Mouse (Mus musculus) monocyte, adult 2 months (primary cell): ENCODE results near the gene Zap70.

Source experiments
- DNase-seq, 2 experiments: peaks; one replicate each; pipeline ENCODE4 v3.0.0; 2022; ENCODE audit warnings: low spot score in 2 of 2, low read depth in 1 of 2

Zap70 gene

GRCm38 (mm10) chr1:36761568-36761967 is at the start of gene Zap70:
Gene Zap70, plus strand, starts transcription at chr1:36761798.
- no peak for DNase-seq

DNA sequence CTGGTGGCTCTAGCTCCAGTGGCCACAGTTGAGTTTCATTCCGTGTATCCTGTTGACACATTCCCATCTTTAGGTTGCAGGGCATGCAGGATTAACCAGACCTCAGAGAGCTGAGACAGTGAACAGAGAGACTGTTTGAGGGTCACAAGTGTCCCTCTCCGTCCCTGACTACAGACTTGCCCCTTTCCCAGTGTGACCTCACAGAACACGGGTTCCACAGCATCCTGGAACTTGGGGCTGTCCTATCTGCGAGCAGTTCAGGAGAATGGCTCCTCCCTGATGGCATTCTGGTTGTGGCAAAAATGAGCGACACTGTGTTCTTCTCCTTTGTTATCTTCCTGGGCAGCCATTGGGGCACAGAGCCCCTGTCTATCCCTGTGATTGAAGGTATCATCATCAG is 47.3 kb upstream of the Zap70 start, which contains the start of gene Actr1b:
Gene Actr1b (minus strand): TSS at position 112 of the 400 bp plus-strand sequence.
- no peak for DNase-seq

GRCm38 (mm10) chr1:36718786-36719185 is 42.8 kb upstream of the Zap70 start:
- DNase-seq = no peak

DNA sequence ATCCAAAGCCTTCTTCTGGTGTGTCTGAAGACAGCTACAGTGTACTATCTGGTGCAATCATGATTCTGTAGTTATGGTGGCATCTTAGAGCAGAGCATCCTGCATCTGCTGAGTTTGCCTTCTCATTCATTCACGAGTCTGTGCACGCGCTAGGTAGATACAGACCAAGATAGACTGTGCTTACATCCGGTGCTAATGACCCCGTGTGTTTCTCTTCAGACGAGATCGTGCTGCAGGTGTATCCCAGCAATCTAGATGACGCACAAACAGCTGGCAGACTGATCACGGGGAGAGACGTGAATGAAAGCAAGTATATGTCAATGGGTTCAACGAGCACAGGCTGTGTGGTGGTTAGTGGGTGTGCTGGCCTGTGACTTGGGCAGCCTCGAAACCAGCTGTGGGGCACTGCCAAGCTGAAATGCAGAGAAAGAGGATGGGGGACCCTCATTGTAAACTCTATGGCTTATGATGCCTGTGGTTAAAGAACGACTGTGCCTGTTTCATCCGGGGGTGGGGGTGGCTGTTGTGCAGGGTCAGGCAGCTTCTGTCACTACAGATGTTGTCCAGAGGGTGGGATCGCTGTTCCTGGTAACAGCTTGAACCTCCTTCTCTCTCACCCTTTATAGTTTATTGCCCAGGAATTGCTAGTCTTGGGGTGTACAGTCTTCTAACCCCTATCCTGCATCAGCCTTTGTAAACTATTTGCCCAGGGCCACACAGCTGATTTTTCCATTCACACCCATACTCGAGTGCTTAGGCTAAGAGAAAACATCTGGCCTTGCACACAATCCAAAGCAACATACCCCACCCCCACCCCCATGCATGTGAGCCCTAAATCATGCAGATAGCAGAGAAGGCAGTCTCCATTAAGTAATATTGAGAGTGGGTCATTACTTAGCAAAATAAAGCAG is 38.2 kb upstream of the Zap70 start:
- DNase-seq = no peak

- no peak for DNase-seq
Observed at GRCm38 (mm10) chr1:36724057-36724431, 37.6 kb upstream of the Zap70 start.

GRCm38 (mm10) chr1:36737300-36737699 is 24.3 kb upstream of the Zap70 start:
- DNase-seq = peak; percentile 6 to 53

DNA sequence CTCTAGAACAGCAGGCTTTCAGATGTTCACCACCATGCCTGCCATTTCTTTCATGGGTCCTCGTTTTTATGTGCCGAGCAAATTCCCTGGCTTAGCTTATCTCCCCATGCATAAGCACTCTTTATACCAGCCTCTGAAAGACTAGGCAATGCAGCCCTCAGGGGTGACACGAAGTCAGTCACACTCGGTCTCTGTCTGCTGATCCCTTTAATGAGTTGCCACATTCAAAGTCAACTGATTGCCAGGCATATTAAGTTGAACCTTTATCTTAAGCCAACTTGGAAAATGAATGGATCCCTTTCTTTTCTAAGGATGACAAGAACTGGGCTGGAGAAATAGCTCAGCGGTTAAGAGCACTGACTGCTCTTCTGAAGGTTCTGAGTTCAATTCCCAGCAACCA is 22.4 kb upstream of the Zap70 start:
- DNase-seq = no peak

GRCm38 (mm10) chr1:36743046-36743445 is 18.6 kb upstream of the Zap70 start:
- DNase-seq = no peak

DNA sequence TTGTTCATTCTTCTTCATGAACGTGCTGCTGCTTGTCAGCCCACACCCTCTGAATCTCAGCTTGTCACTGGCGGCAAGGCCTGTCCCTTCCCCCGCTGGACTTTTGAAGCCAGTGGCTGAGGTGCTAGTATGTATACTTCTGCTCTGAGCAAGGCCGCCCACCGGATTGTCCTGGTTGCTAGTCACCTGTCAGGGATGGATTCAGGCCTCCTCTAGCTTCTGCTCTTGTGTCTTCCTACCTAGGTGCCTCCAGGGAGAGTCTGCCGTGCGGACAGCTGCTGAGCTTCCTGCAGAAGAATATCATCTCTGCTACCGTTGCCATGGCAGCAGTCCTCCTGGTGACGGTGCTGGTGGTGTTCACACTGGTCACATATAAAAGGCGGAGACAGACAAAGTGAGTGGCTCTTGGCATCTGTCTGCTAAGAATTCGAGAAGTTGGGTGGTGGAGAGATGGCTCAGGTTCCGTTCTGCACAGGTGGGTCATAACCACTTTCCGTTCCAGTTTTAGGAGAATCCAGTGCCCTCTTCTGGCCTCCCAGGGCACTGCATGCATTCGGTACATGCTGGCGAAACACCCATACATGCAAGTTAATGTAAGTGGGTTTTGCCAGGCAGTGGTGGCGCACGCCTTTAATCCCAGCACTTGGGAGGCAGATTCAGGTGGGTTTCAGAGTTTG is 17.2 kb upstream of the Zap70 start:
- peak in 1 of 2 experiments; percentile 48 for DNase-seq

- no peak for DNase-seq
Observed at GRCm38 (mm10) chr1:36745661-36746060, 15.9 kb upstream of the Zap70 start.

GRCm38 (mm10) chr1:36746452-36746851 is 15.1 kb upstream of the Zap70 start:
- no peak for DNase-seq

GRCm38 (mm10) chr1:36753932-36754675 is 7.5 kb upstream of the Zap70 start:
- no peak for DNase-seq

DNA sequence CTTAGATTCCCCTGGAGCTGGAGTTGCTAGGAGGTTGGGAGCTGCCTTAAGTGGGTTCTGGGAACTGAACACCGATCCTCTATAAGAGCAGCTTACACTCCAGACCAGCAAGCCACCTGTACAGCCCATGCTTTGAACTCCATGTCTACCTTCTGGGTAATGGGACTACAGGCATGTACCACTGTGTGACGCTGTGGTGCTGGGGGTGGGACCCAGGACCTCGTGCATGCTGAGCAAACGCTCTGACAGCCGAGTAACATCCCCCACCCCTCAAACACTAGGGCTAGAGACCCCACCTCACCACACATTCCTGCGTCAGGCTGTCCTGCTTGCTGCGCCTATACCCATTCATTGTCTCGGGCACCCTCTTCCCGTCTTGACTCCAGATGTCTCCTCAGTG is 3.0 kb upstream of the Zap70 start:
- no peak for DNase-seq

DNA sequence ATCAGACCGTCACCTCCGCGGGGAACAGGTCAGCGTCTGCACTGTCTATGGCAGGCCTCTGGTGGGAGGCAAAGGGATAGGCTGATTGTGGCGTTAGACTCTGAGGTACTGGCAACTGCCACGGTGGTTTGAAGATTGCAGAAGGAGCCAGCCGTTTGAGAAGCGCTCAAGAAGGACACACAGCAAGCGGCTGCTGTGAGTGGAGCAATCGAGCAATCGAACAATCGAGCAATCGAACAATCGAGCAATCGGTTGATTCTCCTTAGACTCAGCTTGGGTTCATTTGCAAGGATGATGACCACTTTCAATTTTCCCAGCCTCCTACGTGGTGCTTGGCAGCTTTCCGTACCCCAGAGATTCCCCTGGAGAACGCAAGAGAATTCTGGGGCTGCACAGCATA is 2.5 kb upstream of the Zap70 start:
- DNase-seq = no peak

- DNase-seq = no peak
Observed at GRCm38 (mm10) chr1:36760401-36760800, 1.2 kb upstream of the Zap70 start.

GRCm38 (mm10) chr1:36761061-36761460 is 537 bp upstream of the Zap70 start:
- DNase-seq = no peak

DNA sequence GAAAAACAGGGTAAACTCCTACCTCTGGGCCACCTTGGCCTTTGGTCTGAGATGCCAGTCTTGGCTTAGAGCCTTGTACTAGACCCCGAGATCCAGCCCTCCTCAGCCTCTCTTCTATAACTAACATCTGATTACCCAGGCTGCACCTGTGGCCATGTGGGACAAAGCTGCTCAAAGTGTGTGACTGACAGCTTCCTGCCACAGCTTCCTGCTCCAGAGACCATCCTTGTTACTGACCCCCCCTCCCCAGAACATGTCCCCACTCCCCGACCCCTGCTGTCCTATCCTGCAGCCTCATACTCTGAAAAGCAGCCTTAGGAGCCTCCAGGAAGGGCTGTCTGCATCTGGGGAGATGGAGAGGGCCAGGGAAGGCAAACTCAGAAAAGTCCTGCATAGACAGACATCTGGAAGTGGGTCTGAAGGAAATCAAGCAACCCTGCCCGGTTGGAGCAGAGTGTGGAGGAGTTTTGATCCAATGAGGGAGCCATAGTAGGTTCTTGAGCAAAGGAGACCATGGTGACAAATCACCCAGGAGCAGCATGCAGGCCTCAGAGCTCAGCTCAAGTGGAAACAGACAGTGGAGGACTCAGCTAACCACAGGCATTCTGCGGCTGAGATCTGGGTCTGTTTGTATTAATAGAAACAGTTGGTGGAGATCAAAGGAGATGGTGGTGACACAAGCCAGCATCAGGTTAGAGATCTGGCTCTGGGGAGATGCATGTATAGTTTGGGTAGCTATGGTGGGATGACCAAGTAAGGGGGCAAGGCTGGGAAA is 5.0 kb downstream of the Zap70 start:
- no peak for DNase-seq

DNA sequence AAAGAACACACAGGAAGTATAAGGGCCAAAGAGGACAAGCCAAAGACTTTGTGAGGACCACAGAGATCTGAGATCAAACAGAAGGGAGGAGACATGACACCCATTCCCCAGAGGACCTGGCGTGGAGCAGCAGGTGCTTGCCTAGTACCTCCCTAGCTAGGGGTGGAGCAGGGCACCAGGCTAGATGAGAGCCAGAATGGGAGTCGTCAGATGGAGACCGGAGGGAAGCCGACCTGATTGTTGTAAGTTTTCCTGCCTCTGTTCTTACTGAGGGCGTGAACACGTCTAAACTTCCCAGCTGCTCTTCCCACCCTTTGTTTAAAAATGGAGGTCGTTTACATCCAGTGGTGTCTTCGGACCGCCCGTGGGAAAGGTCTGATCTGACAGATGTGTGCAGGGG is 5.7 kb downstream of the Zap70 start:
- DNase-seq = no peak

DNA sequence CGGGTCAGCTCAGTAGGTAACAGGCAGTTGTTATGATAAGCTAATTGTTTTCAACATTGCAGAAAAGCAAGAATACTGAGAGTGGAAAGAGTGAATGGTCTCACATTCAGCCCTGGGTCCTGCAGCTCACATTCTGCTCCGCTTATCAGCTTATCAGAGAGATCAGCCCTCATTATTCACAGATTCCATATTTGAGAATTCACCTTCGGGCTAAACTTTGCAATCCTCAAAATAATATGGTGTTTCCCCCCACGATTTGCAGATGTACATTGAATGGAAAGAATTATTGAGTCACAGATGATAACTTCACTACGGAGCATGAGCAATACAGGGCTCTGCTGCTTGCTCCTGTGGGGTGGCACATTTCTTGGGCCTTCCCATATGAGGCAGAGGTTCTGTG is 7.2 kb downstream of the Zap70 start:
- DNase-seq = no peak

- no peak for DNase-seq
Observed at GRCm38 (mm10) chr1:36769951-36770350, 8.4 kb downstream of the Zap70 start.

- no peak for DNase-seq
Observed at GRCm38 (mm10) chr1:36770998-36771397, 9.4 kb downstream of the Zap70 start.
